Mouse (Mus musculus) lung, embryonic 15.5 days (tissue): ENCODE data around the gene Btbd3. TPM values are rescaled to one million over a fixed set of nuclear protein-coding genes. Genes with fewer than 3 reads are reported as not detected.

Source experiments
- ATAC-seq: fragments of 200-750 bp; cut with Nextera tagmentation; 2 replicates; pipeline ENCODE4 v1.8.0; 2017; ENCODE audit warnings: moderate number of reproducible peaks, borderline replicate concordance; ENCODE audit not compliant: low FRiP score, low TSS enrichment; ENCODE audit errors: extremely low read depth
- H3K27ac ChIP-seq: fragments of 300-500 bp; sonication (generic); 2 replicates; pipeline ENCODE4 v1.5.1; 2015; ENCODE audit warnings: moderate library complexity, mild to moderate bottlenecking, inconsistent platforms
- H3K27me3 ChIP-seq: fragments of 300-500 bp; sonication (generic); 2 replicates; pipeline ENCODE4 v1.6.1; 2015; ENCODE audit warnings: inconsistent platforms
- H3K36me3 ChIP-seq: fragments of 300-500 bp; sonication (generic); 2 replicates; pipeline ENCODE4 v1.6.1; 2015; ENCODE audit warnings: inconsistent platforms
- H3K4me1 ChIP-seq: fragments of 300-500 bp; sonication (generic); 2 replicates; pipeline ENCODE4 v1.6.1; 2015; ENCODE audit warnings: inconsistent platforms
- H3K4me2 ChIP-seq: fragments of 300-500 bp; sonication (generic); 2 replicates; pipeline ENCODE4 v1.6.1; 2015; ENCODE audit warnings: inconsistent platforms, mild to moderate bottlenecking, moderate library complexity
- H3K4me3 ChIP-seq: fragments of 300-500 bp; sonication (generic); 2 replicates; pipeline ENCODE4 v1.5.1; 2015; ENCODE audit warnings: mild to moderate bottlenecking, inconsistent platforms
- H3K9ac ChIP-seq: fragments of 300-500 bp; sonication (generic); 2 replicates; pipeline ENCODE4 v1.6.1; 2015; ENCODE audit warnings: inconsistent platforms
- H3K9me3 ChIP-seq: fragments of 300-500 bp; sonication (generic); 2 replicates; pipeline ENCODE4 v1.6.1; 2016; ENCODE audit warnings: inconsistent platforms
- WGBS: fragments of 180-500 bp; shearing (Covaris S2); methylation state at CpG from one replicate; pipeline ENCODE4 v1.1.7; 2015; 5-methylcytosine and 5-hydroxymethylcytosine counted together
- polyA plus RNA-seq: library from polyadenylated mRNA; unstranded; fragments of >200 nt; fragmentation: Nextera tagmentation; extraction: Ambion mirVana; gene quantifications from 2 replicates; pipeline ENCODE4 v1.2.1, GENCODE M21; 2015

Btbd3 gene
- polyA plus RNA-seq, 1 experiment from 2014 or later, result 35.8 TPM

DNA sequence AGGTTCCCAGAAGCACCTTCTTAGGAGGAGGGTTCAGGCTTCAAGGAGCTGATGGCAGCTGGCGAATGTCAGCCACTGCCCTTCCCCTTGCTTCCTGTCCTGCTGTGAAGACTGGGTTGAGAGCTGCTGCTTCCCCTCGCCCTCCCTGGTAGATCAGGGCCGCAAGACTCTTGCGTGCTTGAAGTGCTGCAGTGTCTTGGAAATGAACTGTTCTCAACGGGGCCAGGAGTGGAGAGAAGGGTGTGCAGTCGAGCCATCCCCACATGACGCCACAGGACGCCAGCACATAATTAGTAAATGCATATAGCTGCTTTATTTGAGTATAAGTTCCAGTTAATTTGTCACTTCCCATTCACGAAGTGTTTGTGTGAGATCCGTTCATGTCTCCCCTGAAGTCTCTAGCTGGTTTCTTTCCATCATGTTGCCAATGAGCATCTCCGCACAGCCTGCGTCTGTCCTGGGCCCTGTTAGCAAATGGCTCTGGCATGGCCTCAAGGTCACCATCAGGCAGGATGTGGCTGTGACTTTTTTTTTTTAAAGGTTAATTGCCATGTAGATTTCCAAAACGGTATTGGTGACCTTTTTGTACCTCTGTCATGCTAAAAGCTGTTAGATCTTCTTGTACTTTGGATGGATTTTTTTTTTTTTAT lies 9.1 kb downstream of the Btbd3 start:
- Histone ChIP-seq H3K36me3 (no peaks in the 10 kb centered on the region), H3K4me1 (peaks cover 78% of the 10 kb centered on the region), H3K4me3 (no peak overlapping the region), H3K4me2 (peak overlapping the region; percentile 39), H3K9ac (no peak overlapping the region; the same call in 1 of the 2 replicates), H3K27ac (peak overlapping the region; percentile 81), H3K27me3 (no peaks in the 10 kb centered on the region), H3K9me3 (no peaks in the 10 kb centered on the region)
- WGBS, result 8% methylated on average over 13 of the region's 13 CpGs
- ATAC-seq, result peak; percentile 88

DNA sequence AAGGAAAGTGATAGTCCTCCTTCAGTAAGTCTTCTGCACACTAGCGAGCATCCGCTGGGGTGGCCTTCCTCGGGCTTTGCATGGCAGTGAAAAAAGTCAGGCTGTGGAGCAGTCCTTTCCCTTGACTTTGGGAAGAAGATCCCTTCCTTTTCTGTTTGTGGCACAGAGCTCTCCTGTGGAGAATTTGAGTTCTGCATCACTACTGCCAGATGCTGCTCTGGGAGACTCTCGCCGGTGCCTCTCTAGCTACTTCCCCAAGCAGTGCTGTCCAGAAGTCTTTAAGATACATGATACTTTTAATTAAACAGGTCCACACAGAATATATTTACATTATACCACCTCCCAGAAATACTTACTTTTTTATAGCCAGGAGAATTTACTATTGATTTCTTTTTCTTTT lies 10.3 kb downstream of the Btbd3 start:
- Histone ChIP-seq H3K4me1 (peaks cover 66% of the 10 kb centered on the region), H3K27ac (peak overlapping the region; percentile 29; the same call in 1 of the 2 replicates), H3K9ac (no peak overlapping the region), H3K4me2 (no peak overlapping the region), H3K27me3 (no peaks in the 10 kb centered on the region), H3K36me3 (no peaks in the 10 kb centered on the region), H3K9me3 (no peaks in the 10 kb centered on the region), H3K4me3 (no peak overlapping the region)
- 67% methylated on average over 5 of the region's 5 CpGs for WGBS
- no peak for ATAC-seq

DNA sequence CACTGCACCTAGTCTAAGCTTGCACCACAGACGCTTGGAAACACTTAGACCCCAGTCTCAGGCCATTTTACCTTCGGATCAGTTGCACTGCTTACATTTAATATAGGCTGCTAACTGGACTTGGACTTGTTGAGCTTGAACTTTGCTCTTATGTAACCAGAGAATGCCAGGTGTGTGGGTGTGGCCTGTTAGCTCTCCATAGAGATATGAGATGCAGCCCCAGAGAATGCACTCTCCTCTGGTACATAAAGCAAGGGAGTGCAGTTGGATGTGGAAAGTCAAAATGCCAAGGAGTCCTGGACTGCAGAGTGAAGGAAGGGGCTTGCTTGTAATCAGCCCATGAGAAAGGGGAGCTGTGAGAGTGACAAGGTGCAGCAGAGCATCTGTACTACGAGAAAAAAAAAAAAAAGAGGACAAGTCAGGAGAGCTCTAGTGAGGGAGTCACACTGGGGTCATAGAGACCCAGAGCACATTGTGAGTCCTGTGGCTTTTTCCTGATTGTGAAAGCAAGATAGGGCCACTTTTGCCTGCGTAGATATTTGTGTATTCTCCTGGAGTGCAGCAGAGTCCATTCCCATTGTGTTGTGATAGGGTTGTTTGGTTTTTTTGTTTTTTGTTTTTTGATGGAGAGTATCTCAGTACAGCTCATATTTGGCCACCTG lies 11.6 kb downstream of the Btbd3 start:
- H3K27me3 ChIP-seq, result no peaks in the 10 kb centered on the region
- no peak overlapping the region for H3K9ac ChIP-seq
- no peak overlapping the region; the same call in 1 of the 2 replicates for H3K27ac ChIP-seq
- H3K36me3 ChIP-seq, result no peaks in the 10 kb centered on the region
- WGBS, result 43% methylated on average over 4 of the region's 4 CpGs
- H3K4me2 ChIP-seq, result no peak overlapping the region
- H3K4me1 ChIP-seq, result peaks cover 59% of the 10 kb centered on the region
- H3K9me3 ChIP-seq, result no peaks in the 10 kb centered on the region
- ATAC-seq, result no peak
- H3K4me3 ChIP-seq, result no peak overlapping the region

DNA sequence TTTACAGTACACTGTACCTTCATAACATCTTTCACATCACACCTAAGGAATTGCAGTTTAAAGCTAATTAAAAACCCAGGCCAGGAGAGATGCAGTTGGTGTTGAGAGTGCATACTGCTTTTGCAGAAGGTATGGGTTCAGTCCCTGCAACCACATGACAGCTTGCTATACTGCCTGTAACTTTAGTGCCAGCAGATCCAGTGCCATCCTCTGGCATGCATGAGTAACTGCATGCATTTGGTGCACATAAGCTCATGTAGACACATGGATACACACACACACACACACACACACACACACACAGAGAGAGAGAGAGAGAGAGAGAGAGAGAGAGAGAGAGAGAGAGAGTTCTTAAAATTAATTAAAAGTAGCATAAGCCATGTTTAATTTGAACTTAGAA lies 13.0 kb downstream of the Btbd3 start:
- Histone ChIP-seq H3K36me3 (no peaks in the 10 kb centered on the region), H3K4me1 (peaks cover 60% of the 10 kb centered on the region), H3K27ac (no peak overlapping the region), H3K27me3 (no peaks in the 10 kb centered on the region), H3K9me3 (no peaks in the 10 kb centered on the region), H3K4me3 (no peak overlapping the region), H3K4me2 (no peak overlapping the region), H3K9ac (no peak overlapping the region)
- ATAC-seq, result no peak

DNA sequence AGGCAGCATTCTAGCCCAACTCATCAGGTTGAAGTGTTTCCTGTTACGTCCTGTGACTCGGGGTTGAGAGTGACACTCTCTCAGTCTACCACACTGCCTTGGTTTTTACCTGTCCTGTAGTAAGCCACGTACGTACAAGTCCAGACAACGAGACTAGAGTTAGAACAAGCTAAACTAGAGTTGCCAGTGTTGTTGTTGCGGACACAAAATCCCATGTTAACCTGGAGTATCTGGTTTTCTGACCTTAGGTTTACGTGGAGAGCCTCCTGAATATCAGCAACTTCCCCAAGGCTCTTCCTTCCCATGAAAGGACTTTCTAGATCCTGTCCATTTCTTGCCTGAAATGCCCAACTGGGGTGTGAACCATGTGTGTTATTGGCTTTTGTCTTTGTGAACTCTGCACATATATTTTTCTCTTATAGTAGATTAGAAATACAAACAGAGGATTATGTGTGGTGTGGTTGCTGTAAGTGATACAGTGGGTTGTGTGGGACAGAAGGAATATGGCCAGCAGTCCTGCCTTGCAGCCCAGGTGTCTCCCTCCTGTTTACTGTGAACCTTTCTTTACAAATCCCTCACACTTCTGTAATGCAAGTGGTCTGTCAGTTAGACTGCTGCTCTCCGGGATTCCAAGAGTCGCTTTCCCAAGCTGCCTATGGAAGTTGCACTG lies 17.2 kb downstream of the Btbd3 start:
- ATAC-seq, result no peak
- 66% methylated on average over 9 of the region's 9 CpGs for WGBS
- H3K36me3 ChIP-seq, result no peaks in the 10 kb centered on the region

DNA sequence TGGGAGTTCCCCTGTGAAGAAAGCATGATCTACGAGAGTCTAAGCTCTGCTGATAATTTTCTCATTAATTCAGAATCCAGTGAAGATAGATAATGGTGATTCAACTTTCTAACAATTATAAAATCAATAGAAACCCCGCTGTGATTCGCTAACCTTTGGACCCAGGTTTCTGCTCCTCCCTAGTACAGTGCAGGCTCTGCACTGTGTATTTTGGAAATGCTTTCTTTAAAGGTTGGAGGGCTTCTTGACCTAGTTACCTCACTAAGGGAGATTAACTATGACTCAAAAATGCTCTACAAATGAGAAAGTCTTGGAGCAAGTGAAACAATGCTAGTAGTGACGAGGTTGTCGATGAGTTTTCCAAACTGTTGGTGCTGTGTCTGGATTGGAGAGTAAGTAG lies 17.7 kb downstream of the Btbd3 start:
- Histone ChIP-seq H3K9me3 (no peaks in the 10 kb centered on the region), H3K27ac (no peak overlapping the region), H3K4me3 (no peak overlapping the region), H3K9ac (no peak overlapping the region), H3K27me3 (no peaks in the 10 kb centered on the region), H3K4me1 (peaks cover 58% of the 10 kb centered on the region), H3K36me3 (no peaks in the 10 kb centered on the region), H3K4me2 (no peak overlapping the region)
- no peak for ATAC-seq
- WGBS, result 68% methylated on average over 5 of the region's 5 CpGs

More for the DNA sequence above, 17.2 kb downstream of the Btbd3 start:
- Histone ChIP-seq H3K4me1 (peaks cover 56% of the 10 kb centered on the region), H3K4me2 (no peak overlapping the region), H3K9ac (no peak overlapping the region), H3K4me3 (no peak overlapping the region), H3K9me3 (no peaks in the 10 kb centered on the region), H3K27ac (no peak overlapping the region), H3K27me3 (no peaks in the 10 kb centered on the region)

DNA sequence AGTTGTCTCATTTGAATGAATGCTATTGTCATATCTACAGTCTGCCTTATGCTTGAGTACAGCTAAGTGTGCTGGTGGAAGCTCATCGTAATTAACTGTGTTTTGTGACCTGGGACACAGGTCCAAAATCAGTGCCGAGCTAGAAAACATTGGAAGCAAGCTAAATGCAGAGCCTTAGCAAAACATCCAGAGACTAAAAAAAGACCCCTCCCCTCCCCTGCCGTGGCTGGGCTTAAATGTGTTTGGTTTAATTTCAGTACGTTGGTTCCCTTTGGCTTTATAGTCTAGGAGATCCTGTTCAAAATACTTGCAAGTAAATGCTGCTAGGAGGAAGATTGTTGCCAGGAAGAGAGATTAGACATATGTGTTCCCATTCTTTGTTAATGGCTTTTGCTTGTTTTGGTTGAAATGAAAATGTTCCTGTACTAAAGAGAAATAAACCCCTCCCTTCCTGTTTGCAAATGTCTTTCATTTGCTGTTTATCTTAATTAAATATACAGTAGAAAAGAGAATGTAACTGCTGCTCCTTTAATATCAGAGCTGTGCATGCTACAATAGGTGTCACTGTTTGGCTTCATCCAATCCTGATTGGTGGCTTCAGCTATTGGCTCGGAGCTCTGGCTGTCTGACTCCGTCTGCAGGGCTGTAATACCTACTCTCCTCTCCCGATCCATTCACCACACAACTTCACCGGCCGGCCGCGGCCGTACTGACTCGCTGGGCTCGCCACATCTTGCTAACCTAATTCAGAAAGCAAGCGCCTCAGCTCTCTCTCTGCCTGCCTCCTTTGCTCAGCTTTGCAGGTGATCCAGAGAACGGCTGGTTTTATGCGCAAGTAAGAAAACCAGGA lies 21.7 kb downstream of the Btbd3 start:
- peak overlapping the region; percentile 38 for H3K4me3 ChIP-seq
- peak; percentile 88 for ATAC-seq
- no peaks in the 10 kb centered on the region for H3K27me3 ChIP-seq
- 0 out of 2 replicates have a peak, but pooled peaks cover 5% of the 10 kb centered on the region for H3K36me3 ChIP-seq
- peaks cover 70% of the 10 kb centered on the region for H3K4me1 ChIP-seq
- no peaks in the 10 kb centered on the region for H3K9me3 ChIP-seq
- H3K4me2 ChIP-seq, result peak overlapping the region; percentile 53
- H3K27ac ChIP-seq, result peak overlapping the region; percentile 78
- 5% methylated on average over 17 of the region's 17 CpGs for WGBS
- H3K9ac ChIP-seq, result peak overlapping the region; percentile 51

DNA sequence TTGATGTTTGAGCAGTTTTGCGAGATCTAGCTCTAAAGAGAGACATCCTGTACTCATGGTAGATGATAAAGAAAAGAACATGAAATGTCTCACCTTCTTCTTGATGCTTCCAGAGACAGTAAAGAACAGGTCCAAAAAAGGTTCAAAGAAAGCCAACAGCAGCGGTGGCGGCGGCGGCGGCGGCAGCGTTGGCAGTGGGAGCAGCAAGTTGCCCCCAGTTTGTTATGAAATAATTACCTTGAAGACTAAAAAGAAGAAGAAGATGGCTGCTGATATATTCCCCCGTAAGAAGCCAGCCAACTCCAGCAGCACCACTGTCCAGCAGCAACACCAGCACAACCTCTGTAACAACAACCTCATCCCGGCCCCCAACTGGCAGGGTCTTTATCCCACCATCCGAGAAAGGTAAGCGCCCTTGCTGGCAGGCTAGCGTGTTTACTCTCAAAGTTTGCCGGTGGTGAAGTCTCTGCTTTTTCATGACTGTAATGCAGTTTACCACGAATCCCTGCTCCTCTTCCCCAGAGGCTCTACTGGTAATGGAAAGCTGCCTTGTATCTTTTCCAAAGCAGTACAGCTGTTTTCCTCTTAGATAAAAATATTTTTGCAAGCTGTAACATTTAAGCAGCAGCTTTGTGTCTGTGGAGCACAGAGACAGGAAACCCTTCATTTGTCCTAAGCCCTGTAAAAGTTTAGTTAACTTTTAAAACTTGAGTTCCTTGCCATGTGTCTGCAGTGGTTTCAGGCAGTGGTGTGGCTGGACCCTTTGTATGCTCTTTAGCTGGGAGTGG lies 22.7 kb downstream of the Btbd3 start:
- WGBS, result 36% methylated on average over 15 of the region's 15 CpGs
- Histone ChIP-seq H3K27me3 (no peaks in the 10 kb centered on the region), H3K4me3 (peak overlapping the region; percentile 38), H3K27ac (peak overlapping the region; percentile 78), H3K4me1 (peaks cover 63% of the 10 kb centered on the region), H3K4me2 (peak overlapping the region; percentile 53), H3K36me3 (peaks cover 15% of the 10 kb centered on the region), H3K9ac (peak overlapping the region; percentile 51), H3K9me3 (no peaks in the 10 kb centered on the region)
- ATAC-seq, result peak; percentile 53; the same call in 1 of the 2 replicates

DNA sequence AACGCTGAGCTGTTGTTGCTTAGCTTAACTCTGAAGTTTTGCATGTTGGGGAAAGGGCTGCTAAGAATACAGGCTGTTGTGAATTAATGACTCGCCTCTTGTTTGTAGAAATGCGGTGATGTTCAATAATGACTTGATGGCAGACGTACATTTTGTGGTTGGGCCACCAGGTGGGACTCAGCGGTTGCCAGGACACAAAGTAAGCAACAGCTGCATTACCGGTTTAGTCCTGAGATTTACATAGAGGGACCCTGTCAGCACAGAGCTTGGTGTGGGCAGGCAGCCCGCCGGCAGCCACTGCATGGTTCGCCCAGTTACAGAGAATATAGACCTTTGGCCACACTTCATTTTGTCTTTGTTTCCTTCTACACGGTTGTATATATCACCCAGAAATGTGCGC lies 23.3 kb downstream of the Btbd3 start:
- peak; percentile 46; the same call in 1 of the 2 replicates for ATAC-seq
- Histone ChIP-seq H3K9me3 (no peaks in the 10 kb centered on the region), H3K9ac (peak overlapping the region; percentile 51), H3K27ac (peak overlapping the region; percentile 78), H3K36me3 (peaks cover 20% of the 10 kb centered on the region), H3K4me2 (peak overlapping the region; percentile 53), H3K27me3 (no peaks in the 10 kb centered on the region), H3K4me3 (peak overlapping the region; percentile 38), H3K4me1 (peaks cover 57% of the 10 kb centered on the region)
- 11% methylated on average over 11 of the region's 11 CpGs for WGBS

DNA sequence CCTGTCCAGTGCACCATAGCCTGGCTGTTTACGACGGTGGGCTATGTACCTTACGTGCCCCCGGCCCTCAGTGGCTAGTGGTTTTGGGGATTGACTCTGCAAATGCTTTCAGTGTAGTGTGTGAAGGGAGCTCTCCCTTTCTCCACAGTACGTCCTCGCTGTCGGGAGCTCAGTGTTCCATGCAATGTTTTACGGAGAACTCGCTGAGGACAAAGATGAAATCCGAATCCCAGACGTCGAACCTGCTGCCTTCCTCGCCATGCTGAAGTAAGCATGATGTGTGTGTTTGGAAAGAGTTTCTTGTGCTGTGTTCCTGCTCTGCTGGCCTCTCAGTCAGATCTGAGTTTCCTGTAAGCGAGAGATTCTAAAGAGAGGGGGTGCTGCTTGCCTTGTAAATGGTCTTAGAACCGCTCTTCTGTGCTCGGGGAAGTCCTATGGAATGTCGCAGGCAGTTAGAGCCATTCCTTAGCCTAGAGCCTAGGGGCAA lies 23.9 kb downstream of the Btbd3 start:
- Histone ChIP-seq H3K9me3 (no peaks in the 10 kb centered on the region), H3K36me3 (peaks cover 24% of the 10 kb centered on the region), H3K4me3 (peak overlapping the region; percentile 38), H3K4me1 (peaks cover 52% of the 10 kb centered on the region), H3K9ac (peak overlapping the region; percentile 51), H3K4me2 (peak overlapping the region; percentile 53), H3K27me3 (no peaks in the 10 kb centered on the region), H3K27ac (peak overlapping the region; percentile 78)
- 34% methylated on average over 17 of the region's 17 CpGs for WGBS
- peak; percentile 23; the same call in 1 of the 2 replicates for ATAC-seq
